Mouse (Mus musculus) cerebellum, adult 11 months (tissue): ENCODE data around the gene Osgin1.
A peak's percentile ranks its signal among the peaks of the same experiment; 100 is the strongest.

Experiments
- DNase-seq: peaks from one replicate; pipeline ENCODE4 v3.0.0; 2022

Gene Osgin1

GRCm38 (mm10) chr8:119433582-119434174 is at the start of gene Osgin1:
Gene Osgin1, plus strand, starts transcription at chr8:119434124.
- DNase-seq = no peak

GRCm38 (mm10) chr8:119384478-119384877 is 49.4 kb upstream of the Osgin1 start:
- DNase-seq = peak; percentile 57

- DNase-seq = no peak
These were observed 48.1 kb upstream of the Osgin1 start for GRCm38 (mm10) chr8:119385854-119386253.

- no peak for DNase-seq
These were observed 46.9 kb upstream of the Osgin1 start for GRCm38 (mm10) chr8:119386988-119387387.

- DNase-seq = peak; percentile 29
These were observed 39.8 kb upstream of the Osgin1 start for GRCm38 (mm10) chr8:119394097-119394496.

GRCm38 (mm10) chr8:119394524-119395026 is 39.3 kb upstream of the Osgin1 start, which contains the start of gene Mlycd:
Gene Mlycd, plus strand, starts transcription at chr8:119394878.
- peak; percentile 90 for DNase-seq

GRCm38 (mm10) chr8:119395072-119395950 is 38.6 kb upstream of the Osgin1 start:
- DNase-seq = no peak

GRCm38 (mm10) chr8:119398558-119398957 is 35.4 kb upstream of the Osgin1 start:
- DNase-seq = no peak

GRCm38 (mm10) chr8:119399255-119399654 is 34.7 kb upstream of the Osgin1 start:
- DNase-seq = no peak

GRCm38 (mm10) chr8:119400122-119400671 is 33.7 kb upstream of the Osgin1 start:
- DNase-seq = no peak

GRCm38 (mm10) chr8:119400904-119401303 is 33.0 kb upstream of the Osgin1 start:
- DNase-seq = no peak

GRCm38 (mm10) chr8:119403912-119404311 is 30.0 kb upstream of the Osgin1 start:
- DNase-seq = no peak

- no peak for DNase-seq
These were observed 29.3 kb upstream of the Osgin1 start for GRCm38 (mm10) chr8:119404648-119405047.

- no peak for DNase-seq
These were observed 25.6 kb upstream of the Osgin1 start for GRCm38 (mm10) chr8:119408311-119408710.

GRCm38 (mm10) chr8:119412037-119412734 is 21.7 kb upstream of the Osgin1 start:
- DNase-seq = no peak

- DNase-seq = peak; percentile 64
These were observed 21.0 kb upstream of the Osgin1 start for GRCm38 (mm10) chr8:119412735-119413498.

GRCm38 (mm10) chr8:119413605-119414004 is 20.3 kb upstream of the Osgin1 start:
- no peak for DNase-seq

- DNase-seq = no peak
These were observed 13.6 kb upstream of the Osgin1 start for GRCm38 (mm10) chr8:119420318-119420717.

GRCm38 (mm10) chr8:119421603-119422122 is 12.3 kb upstream of the Osgin1 start:
- no peak for DNase-seq

- no peak for DNase-seq
These were observed 11.7 kb upstream of the Osgin1 start for GRCm38 (mm10) chr8:119422123-119422711.

- DNase-seq = no peak
These were observed 10.2 kb upstream of the Osgin1 start for GRCm38 (mm10) chr8:119423631-119424141.
